Mouse (Mus musculus): ENCODE data around the gene Hcrtr1.

DNA sequence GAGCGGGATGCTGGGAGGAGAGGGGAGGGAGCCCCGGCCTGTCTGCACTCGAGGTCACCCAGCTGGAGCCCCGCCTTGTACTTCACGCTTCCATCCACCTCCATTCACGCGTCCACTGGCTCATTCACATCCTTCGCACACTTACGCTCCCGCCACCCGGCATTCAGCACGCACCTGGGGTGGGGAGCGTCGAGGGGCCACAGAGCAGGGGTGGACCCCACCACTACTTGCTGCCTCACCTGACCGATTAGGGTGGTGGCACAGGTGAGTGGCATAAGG is at the start of gene Hcrtr1:
- TF ChIP-seq GATA1 (IDR thresholded peaks at IDR 0.05; ENCODE audit: borderline replicate concordance, low read length): no peak
- no peak for TF ChIP-seq FLI1 (IDR thresholded peaks at IDR 0.05; ENCODE audit: low read length)
